Mouse (Mus musculus) spleen, adult 18-20 months (tissue): Measurements from ENCODE around the gene Fmnl1.

Source experiments
- DNase-seq, 2 experiments: peaks; one replicate each; pipeline ENCODE4 v3.0.0; 2022; ENCODE audit warnings: mixed read lengths in 2 of 2

The Fmnl1 gene

DNA sequence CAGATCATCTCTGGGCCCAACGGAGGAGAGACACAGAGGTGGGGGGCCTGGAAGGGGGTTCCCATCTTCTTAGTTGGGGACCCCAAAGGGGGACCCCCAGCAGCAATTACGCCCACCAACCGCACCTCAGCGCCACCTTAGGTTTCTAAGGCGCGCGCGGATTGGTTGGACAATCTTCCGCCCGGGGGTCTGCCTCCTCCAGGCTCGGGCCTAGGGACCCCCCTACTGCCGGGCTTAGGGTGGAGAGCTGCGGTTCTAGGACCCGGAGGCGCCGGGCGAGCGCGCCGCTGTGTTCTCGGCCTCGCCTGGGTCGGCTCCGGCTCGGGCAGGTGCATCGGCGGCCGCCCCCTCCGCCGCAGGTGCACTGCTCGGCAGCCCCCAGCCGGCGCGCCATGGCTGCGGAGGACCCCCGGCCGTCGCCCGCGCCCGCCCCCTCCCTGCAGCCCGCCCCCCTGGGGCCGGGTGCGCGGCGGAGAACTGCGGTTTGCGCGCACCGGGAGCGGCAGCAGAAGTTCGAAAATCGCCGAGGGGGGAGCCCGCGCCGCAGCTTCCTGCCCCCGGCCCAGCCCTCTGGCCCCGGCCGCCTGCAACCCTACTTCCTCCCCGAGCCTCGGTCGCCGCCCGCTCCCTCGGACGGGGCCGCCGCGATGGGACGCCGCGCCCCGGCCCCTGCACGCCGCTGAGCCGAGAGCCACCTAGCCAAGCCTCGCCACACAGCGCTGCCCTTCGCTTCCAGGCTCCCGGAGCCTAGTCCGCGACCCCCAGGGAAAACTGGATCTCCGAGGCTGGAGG is at the start of gene Fmnl1:
TSS of gene Fmnl1 (plus strand) at position 614 of the 792 bp plus-strand sequence.
- DNase-seq = peak; percentile 78 to 84

DNA sequence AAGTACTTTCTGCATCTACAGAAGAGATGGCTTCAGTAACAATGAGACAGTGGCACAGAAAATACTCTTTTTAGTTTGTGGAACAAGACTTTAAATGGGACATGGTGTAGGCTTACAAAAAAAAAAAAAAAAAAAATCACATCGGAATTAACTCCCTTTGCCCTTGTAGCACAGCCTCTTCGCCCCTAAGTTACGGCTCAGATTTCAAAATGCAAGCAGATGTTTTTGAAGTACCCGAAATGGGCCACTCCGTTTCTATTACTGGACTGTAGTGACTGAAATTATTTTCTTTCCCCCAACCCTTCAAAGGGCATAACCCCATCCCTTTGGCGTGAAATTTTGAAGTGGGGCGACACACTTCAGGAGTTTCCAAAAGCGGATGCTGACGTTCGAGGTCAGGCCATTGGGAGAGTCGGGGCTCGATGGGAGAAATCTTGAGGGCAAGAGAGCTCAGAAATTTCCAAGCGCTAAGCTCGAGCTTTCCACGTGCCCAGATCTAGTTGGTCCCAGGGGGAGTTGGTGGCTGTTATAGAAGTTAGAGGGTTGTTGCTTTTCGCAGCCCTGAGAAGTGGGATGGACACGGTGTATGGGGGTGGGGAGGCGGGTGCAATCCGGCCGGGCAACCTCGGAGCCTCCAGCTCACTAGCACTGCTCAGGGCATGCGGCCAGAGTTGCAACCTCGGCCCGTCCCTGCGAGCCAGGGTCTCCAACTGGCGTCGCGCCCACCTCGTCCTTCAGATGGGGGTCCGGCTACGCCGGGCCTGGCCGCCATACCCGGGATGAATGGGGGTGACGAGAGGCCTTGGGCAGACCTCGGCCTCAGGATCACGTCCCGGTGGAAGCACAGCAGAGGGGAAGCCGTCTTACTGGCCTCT is 39.0 kb upstream of the Fmnl1 start, which contains the start of gene Hexim2:
TSS of gene Hexim2 (plus strand) at position 729 of the 875 bp plus-strand sequence.
- no peak for DNase-seq

DNA sequence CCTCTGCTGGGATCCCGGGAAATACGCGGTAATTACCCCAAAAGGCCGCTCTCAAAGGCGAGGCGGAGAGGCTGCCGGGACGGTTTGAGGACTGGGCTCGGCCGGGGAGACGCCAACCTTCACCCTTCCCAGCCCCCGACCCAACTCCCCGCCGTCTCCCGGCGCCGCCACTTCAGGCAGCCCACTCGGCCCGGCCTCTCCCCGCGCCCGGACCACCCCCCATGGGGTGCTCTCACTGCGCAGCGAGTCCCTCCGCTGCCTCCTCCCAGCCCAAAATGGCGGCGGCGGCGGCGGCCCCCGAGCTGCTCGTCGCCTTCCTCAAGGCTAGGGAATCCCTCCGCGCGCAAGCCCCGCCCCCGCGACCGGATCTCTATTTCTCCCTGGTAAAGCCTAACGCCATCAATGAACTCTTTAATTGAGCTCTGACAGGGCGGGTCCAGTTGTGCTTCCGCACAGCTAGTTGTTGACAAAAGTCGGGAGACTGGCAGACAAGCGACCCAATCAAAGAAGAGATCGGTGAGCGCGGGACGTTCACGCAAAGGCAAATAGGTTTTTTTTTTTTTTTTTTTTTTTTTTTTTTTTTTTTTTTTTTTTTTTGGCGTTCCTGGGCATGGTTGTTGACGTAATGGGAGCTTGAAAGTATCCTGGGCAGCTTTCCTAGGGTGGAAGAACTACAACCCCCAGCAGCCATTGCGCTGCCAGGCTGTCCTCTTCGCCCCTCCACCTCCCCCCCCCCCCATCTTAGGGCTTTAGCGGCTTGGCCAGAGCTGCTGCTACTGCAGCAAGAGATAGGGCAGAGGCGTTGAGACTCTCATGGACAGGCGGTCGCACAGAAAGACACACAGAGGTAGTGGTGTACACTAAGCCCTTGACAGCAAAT is 38.1 kb upstream of the Fmnl1 start:
- peak; percentile 99 to 100 for DNase-seq

DNA sequence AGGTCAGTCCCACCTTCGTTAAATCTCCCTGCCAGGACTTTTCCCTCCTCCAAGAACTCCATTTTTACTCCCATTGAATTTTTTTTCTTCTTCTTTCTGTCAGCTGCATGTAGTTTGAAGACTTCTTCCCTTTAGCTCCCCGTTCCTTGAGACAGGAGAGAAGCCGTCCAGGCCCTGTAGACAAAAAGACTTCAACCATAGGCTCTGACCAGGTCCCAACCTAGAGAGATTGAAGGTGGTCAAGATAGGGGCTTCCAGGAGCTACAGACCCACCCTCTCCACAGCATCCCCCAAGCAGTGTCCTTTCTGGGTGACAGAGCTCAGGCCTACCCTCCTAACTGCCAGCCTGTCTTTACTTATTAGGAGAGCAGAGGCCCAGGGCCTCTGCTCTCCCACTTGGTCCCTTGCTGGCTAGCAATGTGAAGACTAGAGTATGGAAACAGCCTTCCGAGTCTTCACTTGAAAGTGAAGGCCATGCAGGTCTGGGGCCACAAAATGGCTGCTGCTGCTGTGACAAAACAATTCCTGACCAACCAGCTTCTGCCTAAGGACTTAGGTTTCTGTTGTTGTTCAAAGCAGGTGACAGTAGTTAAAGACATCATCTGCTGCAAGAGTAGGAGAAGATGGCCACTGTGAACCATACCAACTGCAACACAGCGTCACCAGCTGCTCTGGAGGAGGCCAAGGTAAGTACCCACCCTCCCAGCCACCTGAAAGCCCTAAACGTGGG is 37.3 kb upstream of the Fmnl1 start:
- no peak for DNase-seq

DNA sequence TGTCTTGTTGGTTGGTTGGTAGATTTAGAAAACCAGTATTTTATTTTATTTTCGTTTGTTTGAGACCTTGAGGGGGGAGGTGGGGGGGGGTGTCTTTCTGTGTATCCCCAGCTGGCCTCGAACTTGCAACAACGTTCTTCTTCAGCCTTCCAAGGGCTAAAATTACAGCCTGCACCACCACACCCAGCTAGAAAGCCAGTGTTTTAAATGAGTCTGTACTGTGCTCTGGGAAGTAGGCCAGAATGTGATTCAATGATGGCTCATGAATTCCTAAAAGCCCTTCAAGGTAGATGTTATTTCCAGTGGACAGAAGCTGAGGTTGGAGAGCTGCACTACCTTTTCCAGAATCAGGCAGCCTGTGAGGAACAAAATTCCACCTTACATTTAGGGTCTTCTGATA is 36.7 kb upstream of the Fmnl1 start:
- no peak for DNase-seq

DNA sequence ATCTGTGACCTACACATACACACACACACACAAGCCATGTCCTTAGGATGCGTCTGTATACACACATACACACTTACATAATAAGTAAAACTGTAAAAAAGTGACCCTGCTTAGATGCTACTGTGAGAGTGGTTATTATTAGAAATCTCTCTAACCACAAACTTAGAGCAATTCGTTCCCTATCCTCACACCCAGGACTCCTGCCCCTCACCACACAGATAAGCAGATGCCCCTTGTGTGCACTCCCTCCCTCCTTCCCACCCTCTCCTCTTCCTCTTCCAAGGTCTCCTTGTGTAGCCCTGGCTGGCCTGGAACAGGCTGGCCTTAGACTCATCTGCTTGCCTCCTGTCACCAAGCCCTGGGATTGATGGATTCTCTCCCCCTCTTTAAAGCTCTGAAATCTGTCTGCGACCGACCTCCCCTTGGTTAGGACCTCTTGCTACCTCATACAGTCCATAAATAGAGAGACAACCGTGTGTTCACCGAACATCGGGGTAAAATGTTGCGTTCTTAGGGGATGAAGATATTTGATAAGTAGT is 34.8 kb upstream of the Fmnl1 start:
- DNase-seq = no peak

DNA sequence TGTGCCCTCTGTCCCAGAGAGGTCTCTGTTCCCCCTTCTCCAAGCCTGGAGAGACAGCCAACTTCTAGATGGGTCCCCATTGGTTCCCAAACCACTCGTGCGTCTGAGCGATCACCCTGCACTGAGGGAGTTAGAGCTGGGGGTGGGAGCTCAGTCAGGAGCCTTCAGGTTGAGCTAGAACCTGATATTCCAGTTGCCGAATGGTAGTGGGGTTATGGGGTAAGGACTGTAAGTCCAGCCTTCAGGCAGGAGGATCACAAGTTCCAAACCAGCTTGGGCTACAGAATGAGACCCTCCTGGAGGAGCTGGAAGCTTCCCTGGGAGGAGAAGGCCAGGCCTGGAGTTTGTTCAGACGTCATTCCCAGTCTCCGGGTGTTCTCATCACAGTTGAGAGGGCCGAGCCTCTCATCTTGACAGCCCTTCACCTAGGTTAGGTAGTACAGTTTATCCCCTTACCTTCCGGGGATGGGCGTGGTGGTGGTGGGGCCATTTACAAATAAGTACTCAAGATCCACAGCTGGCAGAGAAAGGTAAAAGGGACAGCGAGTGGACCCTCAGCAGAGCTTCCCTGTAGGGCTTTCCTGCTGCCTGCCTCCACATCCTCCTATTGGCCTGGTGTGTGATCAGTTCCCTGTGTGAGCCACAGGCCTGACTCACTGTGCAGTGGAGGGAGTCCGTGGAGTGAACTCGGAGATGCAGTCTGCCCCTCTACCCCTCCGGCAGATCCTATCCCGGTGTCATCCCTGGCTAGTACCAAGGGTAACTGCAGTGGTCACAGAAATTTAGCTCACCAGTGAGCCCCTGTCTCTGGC is 30.8 kb upstream of the Fmnl1 start:
- DNase-seq = no peak

DNA sequence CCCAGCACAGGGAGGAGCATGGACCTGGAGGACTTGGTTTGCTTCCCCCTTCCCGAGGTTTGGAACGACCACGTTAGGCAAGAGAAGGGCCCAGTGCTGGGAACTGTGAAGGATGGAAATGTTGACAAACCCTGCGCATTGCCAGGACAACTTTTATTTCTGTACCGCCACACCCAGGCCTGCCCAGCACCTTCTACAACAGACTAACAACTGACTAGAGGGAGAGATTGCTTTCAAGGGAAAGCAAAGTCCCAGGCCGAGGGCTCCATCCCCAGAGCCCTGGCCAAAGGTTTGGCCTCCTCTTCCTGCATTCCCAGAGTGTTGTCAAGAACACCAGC is 30.2 kb upstream of the Fmnl1 start:
- DNase-seq = no peak

DNA sequence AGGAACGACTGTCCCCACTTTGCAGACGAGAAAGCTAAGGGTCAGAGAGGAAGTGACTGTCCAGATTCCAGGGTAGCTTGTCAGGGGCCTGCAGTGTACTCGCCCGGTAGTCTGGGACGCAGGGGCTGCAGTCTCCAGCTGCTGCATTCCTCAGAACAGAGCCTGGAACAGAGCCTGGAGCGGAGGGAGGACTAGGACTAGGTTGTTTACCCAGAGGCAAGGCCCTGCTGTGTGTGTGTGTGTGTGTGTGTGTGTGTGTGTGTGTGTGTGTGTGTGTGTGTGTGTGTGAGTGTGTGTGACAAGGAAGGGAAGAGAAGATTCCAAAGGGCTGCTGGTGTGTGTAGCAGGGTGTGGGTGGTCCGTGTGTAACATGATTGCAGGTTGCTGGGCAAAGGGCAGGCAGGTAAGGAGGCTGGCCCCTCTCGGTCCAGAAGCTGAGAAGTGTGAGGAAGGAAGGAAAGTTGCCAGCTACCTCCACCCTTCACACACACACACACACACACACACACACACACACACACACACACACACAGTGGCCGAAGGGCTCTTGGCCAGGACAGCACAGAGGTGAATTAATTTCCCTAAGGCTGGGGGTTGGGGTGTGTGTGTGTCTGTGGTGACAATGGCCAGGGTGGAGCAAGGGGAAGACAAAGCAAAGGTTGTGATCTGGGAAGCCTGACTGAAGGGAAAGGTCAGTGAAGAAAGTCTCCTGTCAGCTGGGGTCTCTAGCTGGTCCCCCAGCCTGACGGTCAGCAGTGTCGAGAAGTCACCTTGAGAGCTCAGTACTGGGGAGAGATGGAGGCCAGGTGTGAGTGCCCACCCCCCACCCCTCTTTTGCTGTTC is 29.6 kb upstream of the Fmnl1 start:
- no peak for DNase-seq

DNA sequence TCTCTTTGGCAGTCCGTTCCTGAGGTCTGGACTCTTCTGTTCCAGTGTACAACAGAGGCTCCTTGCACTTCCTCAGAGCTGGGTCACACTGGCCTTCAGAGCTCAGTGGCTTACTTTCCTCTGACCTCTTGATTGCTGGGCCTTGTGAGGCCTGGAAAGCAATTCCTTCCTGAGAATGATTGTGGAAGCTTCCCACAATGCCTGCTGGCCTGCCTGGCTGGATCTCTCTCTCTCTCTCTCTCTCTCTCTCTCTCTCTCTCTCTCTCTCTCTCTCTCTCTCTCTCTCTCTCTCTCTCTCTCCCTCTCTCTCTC is 29.0 kb upstream of the Fmnl1 start:
- no peak for DNase-seq

DNA sequence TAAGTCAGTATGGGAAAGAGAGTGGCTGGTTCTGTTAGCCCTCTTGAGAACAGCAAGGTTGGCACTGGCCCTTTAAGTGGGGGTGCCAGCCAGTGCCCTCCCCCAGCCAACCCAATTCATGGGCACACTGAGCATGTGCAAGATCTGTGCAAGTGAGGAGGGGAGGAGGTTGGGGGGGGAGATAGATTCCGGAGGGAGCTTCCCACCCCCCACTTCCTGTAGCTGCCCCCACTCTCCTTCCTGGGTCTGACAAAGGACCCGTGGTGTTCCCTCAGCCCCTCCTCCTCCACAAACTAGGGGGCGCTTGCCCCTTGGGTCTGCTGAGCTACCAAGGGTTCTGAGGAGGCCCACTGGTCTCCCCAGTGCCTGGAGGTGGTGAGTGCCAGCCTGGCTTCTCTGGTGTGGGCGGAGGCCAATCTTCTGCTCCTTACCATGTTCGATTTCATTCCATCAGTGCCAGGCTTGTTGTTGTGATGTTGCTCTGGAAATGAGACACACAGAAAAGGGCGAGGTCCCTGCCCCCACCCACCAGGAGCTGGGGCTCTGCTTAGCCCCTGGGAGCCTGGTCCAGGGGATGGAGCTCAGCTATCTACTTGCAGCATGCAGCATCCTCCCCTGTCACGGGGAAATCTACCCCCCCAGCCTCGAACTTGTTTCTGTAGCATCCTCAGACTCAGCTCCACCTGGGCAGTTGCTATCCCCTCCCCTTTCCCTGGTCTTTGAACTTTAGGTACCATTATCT is 28.3 kb upstream of the Fmnl1 start:
- peak; percentile 46 to 50 for DNase-seq

DNA sequence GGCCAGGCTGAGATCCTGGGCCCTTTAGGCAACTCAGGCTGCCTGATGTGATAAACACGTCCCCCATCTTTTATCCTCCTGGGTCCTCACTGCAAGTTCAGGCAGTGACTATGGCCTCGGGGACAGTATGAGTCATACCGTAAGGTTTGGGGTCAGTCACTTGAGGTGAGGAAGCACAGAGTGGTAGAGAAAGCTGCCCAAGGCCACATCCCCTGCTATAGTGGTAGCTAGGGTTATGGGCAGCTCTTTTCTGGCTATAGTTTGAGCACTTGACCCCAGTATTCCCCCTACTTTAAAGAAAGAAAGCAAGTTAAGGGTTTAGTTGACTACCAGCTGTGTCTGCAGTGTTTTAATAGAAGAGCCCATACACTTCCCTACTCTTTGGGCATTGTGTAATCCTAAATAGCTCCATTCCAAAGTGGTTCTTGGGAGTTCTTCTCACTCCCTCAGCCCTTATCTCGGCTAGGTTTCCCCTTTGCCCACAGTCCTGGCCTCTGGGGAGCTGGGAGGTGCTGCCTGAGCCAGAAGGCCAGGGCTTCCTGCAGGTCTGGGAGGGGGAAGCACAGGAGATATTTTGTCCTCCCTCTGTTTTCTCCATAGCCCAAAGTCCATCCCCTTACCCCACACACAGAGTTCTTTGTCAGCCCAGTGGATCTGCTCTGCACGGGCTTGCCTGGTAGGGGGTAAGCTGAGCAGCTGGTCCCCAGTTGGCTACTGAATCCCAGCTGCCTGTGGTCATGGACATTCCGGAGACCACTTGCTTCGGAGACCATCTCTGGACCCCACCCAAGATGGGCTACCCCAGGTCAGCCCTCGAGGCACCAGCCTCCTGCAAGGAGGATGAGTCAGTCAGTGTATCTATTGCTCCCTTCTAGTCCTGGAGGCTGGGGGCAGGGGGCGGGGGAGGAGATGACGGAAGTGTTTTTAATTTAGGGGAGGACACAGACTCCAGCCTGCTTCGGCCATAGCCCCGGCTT is 26.3 kb upstream of the Fmnl1 start:
- DNase-seq = no peak

DNA sequence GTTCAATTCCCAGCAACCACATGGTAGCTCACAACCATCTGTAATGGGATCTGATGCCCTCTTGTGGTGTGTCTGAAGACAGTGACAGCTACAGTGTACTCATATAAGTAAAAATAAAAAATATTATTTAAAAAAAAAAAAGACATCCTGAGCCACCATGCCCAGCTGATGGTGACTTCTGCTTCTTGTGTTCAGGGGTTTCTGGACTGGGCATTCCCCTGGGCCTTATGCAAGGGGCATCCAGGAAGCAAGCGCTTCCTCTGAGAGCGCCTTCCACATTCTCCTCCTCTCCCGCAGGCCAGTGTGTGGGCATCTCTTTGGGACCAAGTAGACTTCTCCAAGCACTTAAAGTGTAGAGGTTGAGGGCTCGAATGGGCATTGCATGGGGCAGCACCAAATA is 24.5 kb upstream of the Fmnl1 start:
- no peak for DNase-seq

DNA sequence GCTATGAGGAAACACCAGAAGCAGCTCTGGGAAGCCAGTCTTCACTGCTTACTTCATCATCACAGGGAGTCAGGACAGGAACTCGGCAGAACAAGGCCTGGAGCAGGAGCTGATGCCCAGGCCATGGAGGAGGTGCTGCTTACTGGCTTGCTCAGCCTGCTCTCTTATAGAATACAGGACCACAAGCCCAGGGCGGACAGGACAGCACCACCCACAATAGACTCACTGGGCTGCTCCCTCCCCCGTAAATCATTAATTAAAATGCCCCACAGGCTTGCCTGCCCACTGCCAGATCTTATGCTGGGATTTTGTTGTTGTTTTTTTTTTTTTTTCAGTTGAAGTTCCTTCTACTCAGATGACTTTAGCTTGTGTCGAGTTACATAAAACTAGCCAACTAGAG is 23.1 kb upstream of the Fmnl1 start:
- no peak for DNase-seq

DNA sequence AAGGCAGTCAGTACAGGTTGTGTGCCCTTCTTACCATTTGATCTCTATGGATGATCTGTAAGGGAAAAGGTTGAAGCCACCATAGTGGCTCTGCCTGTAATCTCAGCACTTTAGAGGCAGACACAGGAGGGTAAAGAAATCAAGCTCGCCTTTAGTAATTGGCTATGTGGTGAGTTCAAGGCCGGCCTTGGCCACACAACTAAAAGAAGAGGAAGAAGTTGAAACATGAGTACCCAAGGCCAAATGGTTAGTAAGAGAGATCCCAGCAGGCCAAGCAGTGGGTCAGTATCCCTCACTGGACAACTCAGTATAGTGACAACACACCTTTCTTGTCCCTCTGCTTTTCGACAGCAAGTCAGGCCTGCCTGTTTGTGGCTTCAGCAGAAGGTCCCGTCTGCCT is 21.1 kb upstream of the Fmnl1 start:
- DNase-seq = no peak

DNA sequence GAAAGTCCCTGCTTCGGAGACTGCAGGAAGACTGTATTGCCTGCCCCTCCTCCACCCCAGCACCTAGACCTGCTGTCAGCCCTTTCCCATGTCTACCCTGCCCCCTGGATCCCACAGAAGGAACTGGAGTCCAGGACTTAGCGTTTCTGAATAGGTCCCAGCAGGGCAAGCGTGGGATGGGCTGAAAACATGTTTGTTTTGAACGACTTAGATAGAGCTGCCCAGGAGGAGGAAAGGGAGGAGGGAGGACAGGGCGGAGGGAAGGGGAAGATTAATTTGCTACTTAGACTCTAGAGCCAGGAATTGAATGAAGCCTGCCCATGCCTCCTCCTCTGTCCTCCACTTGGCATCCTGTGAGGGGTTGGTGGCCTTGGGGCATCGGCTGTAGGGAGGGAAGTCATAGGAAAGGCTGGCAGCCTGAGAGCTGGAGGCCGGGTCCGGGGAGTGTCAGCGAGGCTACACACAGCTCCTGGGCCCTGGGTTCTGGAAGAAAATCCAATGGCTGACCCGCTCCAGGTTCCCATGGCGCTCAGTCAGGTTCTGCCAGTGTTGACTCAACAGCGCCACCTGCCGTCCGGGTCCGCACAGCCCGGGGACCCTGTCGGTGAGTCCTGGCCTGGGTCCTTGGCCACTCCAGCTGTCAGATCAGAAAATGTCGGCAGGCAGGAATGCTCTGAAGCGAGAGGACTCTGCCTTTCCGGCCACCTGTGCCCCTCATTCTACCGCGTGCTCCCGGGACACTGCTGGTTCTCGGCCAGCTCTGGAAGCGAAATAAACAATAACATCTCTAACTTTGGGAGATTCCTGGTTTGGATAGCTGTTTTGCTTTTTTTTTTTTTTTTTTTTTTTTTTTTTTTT is 12.1 kb upstream of the Fmnl1 start:
- peak; percentile 79 to 95 for DNase-seq

DNA sequence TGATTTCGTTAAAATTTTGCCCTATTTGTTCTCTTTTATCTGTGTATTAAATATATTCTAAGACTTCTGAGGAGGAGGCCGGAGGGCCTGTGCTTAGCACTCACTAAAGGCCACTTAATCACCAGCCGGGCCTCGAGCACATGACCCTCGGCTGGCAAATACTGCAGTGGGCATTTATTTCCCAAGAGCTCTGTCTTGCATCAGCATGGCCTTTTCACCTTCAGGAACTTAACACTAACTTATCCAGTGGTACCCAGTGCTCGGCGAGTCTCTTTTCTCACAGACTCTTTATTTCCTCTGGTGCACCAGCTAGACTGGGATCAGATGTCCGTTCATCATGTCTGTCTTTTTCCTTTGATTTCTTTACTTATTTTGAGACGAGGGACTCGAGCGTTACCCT is 10.2 kb upstream of the Fmnl1 start:
- DNase-seq = no peak
